Mouse (Mus musculus): ENCODE measurements around the gene Gm45234.

GRCm38 (mm10) chr6:124712918-124713317, 42.9 kb downstream of the Gm45234 start:
- no peak for TF ChIP-seq CTCF (IDR thresholded peaks at IDR 0.05; ENCODE audit: borderline replicate concordance, extremely low read depth, insufficient read depth, insufficient read length)
- TF ChIP-seq POLR2A (IDR thresholded peaks at IDR 0.05; ENCODE audit: borderline replicate concordance, extremely low read depth, insufficient read depth, insufficient read length, poor library complexity, severe bottlenecking): no peak
